Mouse (Mus musculus): ENCODE data around the gene Tprn.
"Not testable (repeated sequence)": the region's sequence is repeated elsewhere in the genome, so short reads cannot be mapped to it uniquely, and the experiment has no call there.

The Tprn gene

DNA sequence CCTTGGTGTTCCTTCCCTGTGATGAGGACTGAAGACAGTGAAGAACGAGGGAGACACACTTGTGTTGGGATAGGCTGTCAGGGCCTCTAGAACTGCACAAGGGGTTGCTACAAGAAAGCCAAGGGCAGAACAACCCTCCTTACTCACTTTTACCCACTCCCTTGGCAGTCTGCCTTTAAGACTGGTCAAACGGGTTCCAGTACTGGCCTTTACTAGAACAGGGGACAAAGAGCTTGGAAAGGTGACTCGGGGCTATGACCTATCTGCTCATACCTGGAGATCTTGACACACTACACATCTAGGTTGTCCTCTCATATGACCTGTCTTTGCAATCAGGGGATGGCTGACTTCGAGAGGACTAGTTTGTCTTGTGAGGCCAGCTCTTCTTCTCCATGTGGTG is 24.9 kb upstream of the Tprn start:
- no peak for DNase-seq (ENCODE audit: low read depth)

DNA sequence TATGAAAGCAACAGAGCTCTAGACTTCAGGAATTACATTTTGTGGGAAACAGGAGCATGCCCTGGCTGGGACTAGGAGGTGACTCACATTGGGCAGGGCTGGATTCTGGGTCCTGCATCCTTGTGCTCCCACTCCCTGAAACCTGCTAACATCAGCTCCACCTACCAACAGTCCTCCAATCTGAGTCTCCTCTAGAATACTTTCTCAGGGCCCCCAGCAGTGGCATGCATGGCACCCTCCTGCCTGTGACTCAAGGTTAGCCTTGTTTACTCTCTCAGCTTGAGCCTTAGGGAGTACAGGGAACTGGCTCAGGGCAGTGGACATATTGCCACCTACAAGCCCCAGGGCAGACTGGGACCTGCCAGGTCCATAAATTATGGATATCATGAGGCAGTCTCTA is 24.3 kb upstream of the Tprn start:
- no peak for DNase-seq (ENCODE audit: low read depth)

DNA sequence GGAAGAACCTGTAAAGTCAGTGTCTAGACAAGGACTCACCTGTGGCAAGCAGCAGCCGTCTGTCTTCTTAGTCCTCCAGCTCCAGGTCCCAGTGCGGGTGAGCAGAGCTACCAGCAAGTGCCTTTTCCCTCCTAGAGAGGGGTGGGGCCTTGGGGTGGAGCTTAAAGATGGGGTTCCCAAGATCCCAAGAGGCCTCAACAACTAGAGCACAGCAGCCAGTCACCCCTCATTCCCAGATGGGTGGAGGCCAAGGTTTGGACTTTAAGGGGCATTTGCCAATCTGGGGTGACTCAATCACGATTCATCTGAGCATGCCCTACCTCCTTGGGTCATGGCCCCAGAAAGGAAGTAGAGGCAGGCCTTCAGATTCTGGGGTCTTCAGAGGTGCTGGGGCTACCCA is 22.7 kb upstream of the Tprn start:
- DNase-seq (ENCODE audit: low read depth): no peak

DNA sequence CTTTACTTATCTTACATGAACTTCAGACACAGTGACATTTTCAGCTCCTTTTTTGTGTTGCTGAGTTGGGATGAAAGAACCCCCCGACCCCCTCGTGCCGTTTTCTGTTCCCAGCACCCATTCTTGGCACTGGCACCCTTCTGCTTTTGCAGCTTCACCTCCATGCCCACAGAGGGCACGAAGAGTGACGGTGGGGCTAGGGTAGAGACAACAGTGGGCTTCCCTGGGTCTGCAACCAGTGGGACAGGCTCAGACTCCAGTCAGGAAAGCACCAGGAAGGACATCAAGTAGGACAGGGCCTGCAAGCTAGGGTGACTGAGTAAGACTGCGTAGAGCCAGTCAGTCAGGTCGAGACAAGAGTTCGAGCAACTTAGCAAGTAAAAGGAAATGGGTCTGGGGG is 22.1 kb upstream of the Tprn start:
- no peak for DNase-seq (ENCODE audit: low read depth)

DNA sequence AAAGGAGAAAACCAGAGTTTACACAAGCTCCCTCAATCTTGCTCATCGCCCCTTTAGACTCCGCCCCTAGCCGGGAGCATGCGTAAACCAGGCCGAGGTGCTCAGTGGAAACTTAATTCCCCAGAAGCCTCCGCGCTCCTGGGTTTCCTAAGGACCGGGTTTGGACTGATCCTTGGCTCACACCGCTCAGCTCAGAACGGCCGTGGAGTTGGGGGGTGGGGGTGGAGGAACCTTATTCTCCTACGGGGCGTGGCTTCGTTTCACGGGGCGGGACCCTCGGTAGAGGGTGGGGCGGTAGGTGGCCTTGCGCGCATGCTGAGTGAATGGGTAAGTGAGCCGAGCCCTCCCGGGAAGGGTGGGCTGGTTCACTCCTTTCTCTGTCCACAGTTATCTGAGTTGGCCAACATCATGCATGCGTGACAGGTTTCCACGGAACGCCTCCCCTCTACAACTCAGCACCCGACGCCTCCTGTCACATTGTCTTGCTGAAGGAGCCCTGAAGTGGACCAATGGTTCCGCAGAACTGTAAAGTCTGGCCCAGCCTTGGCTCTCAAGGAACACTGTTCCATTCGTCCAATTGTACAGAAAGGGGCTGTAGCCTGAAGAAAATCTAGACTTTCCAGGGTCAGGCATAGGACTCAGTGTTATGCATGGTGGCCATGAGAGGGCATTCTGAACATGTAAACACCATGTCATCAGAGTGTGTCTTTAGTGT is 21.5 kb upstream of the Tprn start:
- peak; percentile 75 for DNase-seq (ENCODE audit: low read depth)

DNA sequence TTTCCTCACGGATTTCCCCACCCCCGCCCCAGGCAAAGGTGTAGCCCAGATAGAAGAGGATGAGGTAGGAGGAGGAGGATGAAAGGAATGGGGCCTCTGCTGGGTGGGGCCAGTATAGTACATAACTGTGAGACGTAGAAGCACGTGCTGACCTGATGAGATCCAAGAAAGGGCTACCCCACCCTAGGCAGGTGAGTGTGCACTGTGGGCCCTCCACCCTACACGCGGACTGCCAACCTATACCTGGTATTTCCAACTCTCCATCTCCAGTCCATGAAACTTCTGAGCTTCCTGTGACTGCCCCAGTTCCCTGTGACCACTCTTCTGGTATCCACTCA is 21.0 kb upstream of the Tprn start:
- DNase-seq (ENCODE audit: low read depth): peak; percentile 45

DNA sequence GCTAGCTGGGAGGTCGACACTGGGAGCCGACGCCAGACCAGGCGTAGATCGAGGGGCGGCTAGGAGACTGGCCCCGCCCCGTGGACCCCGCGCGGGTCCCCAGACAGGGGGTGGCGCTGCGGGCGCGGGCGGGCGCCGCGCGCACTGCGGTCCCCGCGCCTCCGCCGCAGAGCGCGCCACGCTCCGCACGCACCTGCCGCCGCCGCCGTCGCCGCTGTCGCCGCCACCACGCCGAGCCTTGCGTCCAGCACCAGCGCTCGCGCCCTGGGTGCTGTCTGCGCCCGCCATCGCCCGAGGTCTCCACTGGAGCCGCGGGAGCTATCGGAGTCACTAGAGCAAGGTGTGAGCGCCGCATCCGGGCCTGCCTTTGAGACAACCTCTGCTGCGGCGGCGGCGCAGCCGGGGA is 20.3 kb upstream of the Tprn start, which contains the start of the genes Rnf208 and Cysrt1:
Gene Rnf208 (plus strand): TSS at position 155 of the 406 bp plus-strand sequence.
Gene Cysrt1 (minus strand): TSS at position 352 of the 406 bp plus-strand sequence.
- DNase-seq (ENCODE audit: low read depth): peak; percentile 48

DNA sequence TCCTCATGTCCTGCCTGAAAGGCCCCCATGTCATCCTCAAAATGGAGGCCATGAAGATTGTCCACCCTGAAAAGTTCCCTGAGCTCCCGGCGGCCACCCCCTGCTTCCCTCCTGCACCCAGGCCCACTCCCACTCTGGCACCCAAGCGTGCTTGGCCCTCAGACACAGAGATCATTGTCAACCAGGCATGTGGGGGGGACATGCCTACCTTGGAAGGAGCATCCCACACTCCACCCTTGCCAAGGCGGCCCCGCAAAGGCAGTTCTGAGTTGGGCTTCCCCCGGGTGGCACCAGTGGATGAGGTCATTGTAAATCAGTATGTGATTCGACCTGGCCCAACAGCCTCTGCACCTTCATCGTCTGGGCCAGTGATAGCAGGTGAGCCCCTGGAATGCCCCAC is 19.1 kb upstream of the Tprn start:
- no peak for DNase-seq (ENCODE audit: low read depth)

DNA sequence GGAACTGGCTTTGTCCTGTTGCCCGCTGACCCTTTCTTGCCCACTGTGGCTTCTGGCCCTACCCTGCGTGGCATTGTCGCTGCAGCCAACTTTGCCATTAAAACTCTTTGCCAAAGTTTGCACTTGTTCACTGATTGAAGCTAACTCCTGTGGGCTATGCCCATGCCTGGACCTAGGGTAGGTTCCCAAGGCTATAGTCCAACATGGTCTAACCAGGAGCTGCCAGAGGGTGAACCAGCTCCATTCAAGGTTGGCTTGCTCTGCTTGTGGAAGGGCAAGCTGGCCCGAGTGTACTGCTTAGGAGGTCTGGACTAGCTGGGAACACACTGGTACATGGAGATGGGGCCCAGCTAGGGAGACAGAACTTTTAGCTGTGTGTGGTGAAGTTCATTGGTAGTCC is 18.3 kb upstream of the Tprn start:
- no peak for DNase-seq (ENCODE audit: low read depth)

DNA sequence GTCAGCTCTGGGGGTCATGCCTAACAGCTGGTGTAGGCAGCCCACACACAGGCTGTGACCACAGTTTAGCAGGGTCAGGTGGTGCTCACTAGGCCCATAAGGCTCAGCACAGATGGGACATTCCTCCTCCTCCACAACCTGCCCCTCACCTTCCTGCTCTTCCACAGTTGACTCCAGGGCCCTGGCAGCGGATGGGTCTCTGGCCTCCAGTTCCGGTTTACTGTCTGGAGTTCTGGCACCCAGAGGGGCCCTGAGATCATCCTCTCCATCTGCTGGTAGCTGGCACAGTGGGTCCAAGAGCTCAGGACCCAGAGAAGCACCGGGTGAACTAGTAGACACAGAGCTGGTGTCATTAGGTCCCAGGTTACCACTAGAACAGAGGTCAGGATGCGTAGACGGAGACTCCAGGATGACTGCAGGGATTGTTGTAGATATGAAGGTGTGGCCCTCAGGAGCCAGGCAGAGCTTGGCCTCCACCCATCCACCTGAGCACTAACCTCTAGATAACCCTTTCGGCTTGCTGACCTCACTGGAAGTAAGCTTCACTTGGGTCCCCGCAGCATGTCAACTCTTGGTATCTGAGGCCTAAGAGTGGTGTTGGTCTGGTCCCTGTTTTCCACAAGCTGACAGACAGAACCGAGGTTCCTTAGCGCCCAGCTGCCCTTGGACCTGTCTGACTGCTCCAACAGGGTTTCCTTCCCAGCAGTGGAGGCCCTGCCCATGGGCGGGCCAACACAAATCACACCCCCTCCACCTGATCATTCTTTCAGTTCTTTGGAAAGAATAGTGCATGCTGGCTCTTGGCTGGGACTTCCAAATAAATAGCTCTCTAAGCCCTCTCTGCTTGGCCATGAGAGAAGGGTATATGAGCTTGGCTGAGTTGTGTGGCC is 16.0 kb upstream of the Tprn start, which contains the start of gene AL732309.1:
Gene AL732309.1 (minus strand): TSS at position 681 of the 890 bp plus-strand sequence.
- no peak for DNase-seq (ENCODE audit: low read depth)

DNA sequence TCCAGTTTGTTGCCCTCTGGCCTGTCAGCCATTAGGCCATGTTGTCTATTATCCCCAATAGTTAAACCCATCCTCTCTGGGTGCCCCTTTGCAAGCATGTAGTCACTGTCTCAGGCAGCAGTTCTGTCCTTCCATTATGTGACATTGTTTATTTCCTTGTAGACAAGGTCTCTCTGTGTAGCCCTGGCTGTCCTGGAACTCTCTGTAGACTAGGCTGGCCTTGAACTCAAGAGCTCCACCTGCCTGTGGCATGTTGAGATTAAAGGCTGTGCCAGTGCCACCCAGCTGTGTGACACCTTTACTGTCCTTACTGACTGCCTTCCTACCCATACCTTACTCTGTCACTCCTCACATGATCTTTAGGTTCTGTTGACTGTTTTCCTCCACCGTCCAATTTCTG is 10.1 kb upstream of the Tprn start:
- DNase-seq (ENCODE audit: low read depth): peak; percentile 61

DNA sequence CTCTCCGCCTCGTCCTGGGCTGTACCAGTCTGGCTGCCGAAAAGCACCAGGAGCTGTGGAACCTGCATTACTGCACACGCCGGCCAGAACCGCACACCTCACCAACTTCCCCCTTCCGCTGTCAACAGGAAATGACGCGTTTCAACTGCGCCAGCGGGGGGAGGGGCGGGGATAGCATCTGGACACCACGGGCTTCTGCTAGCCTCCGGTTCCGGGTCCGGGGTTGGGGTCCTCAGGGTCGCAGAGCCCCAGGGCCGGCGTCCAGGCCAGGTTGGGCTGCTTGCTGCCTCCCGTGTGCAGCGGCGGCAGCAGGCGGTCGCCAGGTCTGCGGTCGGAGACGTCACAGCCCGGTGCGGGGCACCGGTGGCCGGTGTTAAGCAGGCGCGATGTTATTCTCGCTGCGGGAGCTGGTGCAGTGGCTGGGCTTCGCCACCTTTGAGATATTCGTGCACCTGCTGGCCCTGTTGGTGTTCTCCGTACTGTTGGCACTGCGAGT is 7.1 kb upstream of the Tprn start, which contains the start of gene Tmem203:
Gene Tmem203 (plus strand): TSS at position 156 of the 496 bp plus-strand sequence.
- peak; percentile 94 for DNase-seq (ENCODE audit: low read depth)

DNA sequence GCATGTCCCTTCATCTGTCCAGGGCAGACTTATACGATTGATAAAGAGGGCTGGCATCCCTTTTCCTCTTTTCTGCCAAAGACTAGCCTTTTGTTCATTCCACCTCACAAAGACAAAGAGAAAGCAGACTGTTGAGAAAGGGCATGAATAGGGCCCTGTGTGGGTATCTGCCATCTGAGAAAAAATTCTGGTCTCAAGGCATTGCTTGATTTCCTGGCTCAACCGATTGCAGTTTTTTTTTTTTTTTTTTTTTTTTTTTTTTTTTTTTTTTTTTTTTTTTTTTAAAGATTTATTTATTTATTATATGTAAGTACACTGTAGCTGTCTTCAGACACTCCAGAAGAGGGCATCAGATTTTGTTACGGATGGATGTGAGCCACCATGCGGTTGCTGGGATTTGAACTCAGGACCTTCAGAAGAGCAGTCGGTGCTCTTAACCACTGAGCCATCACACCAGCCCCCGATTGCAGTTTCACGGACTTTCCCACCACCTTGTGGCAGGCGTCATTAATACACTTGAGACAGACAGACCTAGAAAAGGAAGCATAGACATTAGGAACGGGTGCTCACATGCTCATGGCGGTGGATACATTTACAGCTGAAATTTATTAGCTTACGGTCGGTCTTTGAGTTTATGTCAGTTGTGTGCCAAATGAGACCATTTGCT is 5.8 kb upstream of the Tprn start:
- DNase-seq (ENCODE audit: low read depth): peak; percentile 78

DNA sequence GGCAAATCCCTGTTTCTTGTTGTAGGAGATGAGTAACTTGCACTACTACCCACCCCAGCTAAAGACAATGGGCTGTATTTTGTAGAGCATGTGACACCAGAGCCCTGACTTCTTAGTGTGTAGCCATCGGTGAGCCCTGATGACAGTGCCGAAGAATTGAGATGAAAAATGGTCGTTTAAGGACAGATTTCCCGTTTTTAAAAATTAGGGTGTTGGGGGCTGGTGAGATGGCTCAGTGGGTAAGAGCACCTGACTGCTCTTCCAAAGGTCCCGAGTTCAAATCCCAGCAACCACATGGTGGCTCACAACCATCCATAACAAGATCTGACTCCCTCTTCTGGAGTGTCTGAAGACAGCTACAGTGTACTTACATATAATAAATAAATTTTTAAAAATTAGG is 5.2 kb upstream of the Tprn start:
- not testable (repeated sequence) for DNase-seq (ENCODE audit: low read depth)

DNA sequence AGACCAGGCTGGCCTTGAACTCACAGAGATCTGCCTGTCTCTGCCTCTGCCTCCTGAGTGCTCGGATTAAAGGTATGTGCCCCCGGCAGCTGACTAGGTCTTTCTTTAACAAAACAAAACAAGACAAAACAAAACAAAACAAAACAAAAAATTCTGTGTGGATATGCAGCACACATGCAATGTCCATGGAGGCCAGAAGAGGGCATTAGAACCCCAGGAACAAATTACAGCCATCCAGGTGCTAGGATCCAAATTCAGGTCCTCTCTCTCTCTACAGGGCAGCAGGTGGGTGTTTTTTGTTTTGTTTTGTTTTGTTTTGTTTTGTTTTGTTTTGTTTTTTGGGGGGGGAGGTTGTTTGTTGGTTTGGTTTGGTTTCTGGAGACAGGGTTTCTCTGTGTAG is 3.5 kb upstream of the Tprn start:
- DNase-seq (ENCODE audit: low read depth): peak; percentile 68

DNA sequence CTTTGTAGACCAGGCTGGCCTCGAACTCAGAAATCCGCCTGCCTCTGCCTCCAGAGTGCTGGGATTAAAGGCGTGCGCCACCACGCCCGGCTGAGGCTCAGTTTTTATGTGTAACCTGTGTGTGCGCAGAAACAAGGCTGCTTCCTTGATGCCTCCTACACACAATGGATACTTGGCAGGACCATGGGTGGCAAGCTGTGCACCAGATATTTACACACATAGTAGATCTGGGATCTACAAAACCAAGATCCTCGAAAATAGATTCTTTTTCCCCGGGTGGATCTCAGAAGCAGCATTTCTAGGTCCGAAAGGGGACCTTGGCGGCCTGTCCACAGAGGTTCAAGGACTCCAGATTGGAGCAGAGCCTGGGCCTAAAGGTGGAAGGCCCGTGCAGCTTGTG is 548 bp upstream of the Tprn start:
- no peak for DNase-seq (ENCODE audit: low read depth)

DNA sequence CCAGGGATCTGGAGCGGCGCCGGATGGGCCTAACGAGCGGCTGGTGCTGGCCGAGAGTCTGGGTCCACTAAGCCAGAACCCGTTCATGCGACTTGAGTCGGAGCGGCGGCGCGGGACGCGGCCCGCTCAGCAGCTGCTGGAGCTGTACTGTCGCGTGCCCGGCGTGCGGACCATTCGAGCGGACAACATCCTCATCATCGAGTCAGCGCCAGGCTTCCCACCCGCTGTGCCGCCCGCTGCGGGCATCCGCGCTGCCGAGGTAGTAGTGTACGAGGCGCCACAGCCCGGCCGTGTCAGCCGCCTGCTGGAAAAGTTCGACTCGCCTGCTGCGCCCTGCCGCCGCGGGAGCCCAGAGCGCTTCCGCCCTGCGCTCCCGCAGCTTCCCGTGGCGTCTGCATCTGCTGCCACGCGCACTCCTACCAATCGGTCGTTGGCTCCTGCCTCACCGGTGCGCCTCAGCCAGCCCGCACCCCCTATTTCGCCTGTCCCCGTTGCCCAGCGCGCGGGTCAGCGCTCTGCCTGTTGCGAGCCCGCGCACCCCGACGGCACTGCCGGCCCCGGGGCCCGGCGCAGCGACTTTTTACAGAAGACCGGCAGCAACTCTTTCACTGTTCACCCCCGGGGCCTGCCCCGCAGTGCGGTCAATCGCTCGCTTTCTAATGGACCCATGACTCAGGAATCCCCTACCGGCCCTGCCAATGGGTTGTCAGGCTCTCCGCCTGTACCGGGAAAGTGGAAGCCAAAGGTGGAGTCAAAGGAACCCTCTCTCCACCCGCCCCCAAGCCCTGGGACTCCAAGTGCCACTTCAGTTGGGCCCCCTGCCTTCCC is 591 bp downstream of the Tprn start:
- DNase-seq (ENCODE audit: low read depth): peak; percentile 81

DNA sequence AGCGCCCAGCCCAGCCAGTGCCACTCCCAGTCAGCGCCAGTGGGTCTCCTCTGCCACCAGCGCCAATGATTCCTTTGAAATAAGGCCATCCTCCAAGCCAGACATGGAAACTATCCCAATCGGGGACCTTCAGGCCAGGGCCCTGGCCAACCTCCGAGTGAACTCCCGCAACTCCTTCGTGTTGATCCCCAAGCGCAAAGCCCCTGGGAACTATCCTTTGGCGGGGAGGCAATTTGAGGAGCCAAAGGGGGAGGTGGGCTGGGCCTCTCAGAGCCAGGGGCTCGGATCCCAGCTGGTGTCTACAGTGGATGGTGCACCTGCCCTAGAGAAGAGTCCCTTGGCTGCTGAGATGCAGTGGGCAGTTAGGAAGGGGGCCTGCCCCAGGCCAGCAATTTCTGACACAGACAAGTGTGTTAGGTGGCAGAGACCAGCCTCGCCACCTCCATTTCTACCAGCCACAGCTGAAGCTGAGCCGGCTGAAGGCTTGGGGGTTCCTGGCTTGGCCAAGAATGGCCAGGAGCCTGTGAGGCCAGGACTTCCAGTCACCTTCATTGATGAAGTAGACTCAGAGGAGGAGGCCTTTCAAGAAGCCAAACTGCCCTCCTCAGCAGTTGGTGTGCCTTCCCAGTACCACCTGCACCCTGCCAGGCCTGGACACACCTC is 1.3 kb downstream of the Tprn start:
- DNase-seq (ENCODE audit: low read depth): no peak

DNA sequence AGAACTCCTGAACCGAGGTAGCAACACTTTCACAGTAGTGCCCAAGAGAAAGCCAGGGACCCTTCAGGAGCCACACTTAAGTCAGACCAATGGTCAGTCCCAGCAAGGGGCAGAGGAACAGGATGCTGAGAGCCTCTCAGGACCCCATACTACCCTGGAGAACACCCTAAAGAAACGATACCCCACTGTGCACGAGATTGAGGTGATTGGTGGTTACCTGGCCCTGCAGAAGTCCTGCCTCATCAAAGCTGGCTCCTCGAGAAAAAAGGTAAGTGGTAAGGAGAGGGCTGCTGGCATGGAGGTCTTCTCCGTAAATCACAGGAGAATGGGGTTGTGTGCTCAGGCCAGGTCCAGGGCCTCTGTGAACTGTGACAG is 1.9 kb downstream of the Tprn start:
- no peak for DNase-seq (ENCODE audit: low read depth)

DNA sequence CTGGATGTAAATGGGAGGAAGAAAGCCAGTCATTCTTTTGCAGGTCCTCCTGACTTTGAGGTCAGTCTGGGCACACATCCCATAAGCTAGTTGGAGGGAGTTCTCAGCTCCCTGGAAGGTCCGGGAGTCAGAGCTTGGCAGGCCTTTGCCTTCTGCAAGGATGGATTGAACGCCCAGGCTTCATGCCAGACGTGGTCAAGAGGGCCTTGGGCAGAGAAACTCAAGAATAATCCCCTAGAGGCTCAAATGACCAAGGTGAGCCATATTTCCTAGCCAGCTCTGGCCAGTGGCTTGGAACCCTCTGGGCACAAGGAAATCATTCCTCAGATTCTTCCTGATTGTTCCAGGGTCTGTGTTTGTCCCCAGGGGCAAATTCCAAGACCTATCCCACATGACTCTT is 2.4 kb downstream of the Tprn start:
- no peak for DNase-seq (ENCODE audit: low read depth)

Measured in naive thymus-derived CD4-positive, alpha-beta T cell, adult 2 months (primary cell).